Mouse (Mus musculus): ENCODE measurements around the gene Fpgs. TPM values are rescaled to one million over a fixed set of nuclear protein-coding genes. Genes with fewer than 3 reads are reported as not detected.

Gene Fpgs
- polyA plus RNA-seq (2017; shearing (Covaris generic)): 10 to 100 TPM in 1 of 2 experiments, 1 to 10 TPM in 1; 9.4 to 12.5 TPM

GRCm38 (mm10) chr2:32704021-32704421, at the start of gene Fpgs:
TSS of gene Fpgs (minus strand) at chr2:32704145.
- no peak for ATAC-seq

GRCm38 (mm10) chr2:32752181-32752580, 48.2 kb upstream of the Fpgs start:
- no peak for ATAC-seq

GRCm38 (mm10) chr2:32751665-32752033, 47.7 kb upstream of the Fpgs start:
- ATAC-seq: no peak

GRCm38 (mm10) chr2:32750887-32751664, 47.1 kb upstream of the Fpgs start:
- ATAC-seq: no peak

GRCm38 (mm10) chr2:32750199-32750598, 46.3 kb upstream of the Fpgs start:
- no peak for ATAC-seq

- ATAC-seq: no peak
Observed at GRCm38 (mm10) chr2:32749082-32749481, 45.1 kb upstream of the Fpgs start.

- no peak for ATAC-seq
Observed at GRCm38 (mm10) chr2:32744272-32744982, 40.5 kb upstream of the Fpgs start.

- ATAC-seq: no peak
Observed at GRCm38 (mm10) chr2:32742173-32742531, 38.2 kb upstream of the Fpgs start.

- no peak for ATAC-seq
Observed at GRCm38 (mm10) chr2:32741273-32742172, 37.6 kb upstream of the Fpgs start.

GRCm38 (mm10) chr2:32740916-32741272, 36.9 kb upstream of the Fpgs start, which contains the start of gene 6330409D20Rik:
TSS of gene 6330409D20Rik (minus strand) at chr2:32741016.
- no peak for ATAC-seq

- no peak for ATAC-seq
Observed at GRCm38 (mm10) chr2:32739311-32739710, 35.4 kb upstream of the Fpgs start.

GRCm38 (mm10) chr2:32737008-32737407, 33.1 kb upstream of the Fpgs start:
- no peak for ATAC-seq

- ATAC-seq: no peak
Observed at GRCm38 (mm10) chr2:32736306-32736829, 32.4 kb upstream of the Fpgs start.

- no peak for ATAC-seq
Observed at GRCm38 (mm10) chr2:32734933-32735332, 31.0 kb upstream of the Fpgs start.

- ATAC-seq: no peak
Observed at GRCm38 (mm10) chr2:32734480-32734879, 30.5 kb upstream of the Fpgs start.

- ATAC-seq: no peak
Observed at GRCm38 (mm10) chr2:32732695-32733094, 28.8 kb upstream of the Fpgs start.

- ATAC-seq: no peak
Observed at GRCm38 (mm10) chr2:32731911-32732310, 28.0 kb upstream of the Fpgs start.

GRCm38 (mm10) chr2:32730854-32731253, 26.9 kb upstream of the Fpgs start:
- ATAC-seq: no peak

GRCm38 (mm10) chr2:32729547-32729946, 25.6 kb upstream of the Fpgs start:
- no peak for ATAC-seq

- no peak for ATAC-seq
Observed at GRCm38 (mm10) chr2:32728463-32728862, 24.5 kb upstream of the Fpgs start.

- ATAC-seq: peak; percentile 48
Observed at GRCm38 (mm10) chr2:32727435-32727834, 23.5 kb upstream of the Fpgs start.

GRCm38 (mm10) chr2:32724832-32725790, 21.2 kb upstream of the Fpgs start:
- ATAC-seq: peak; percentile 57
